Mouse (Mus musculus) midbrain, embryonic 13.5 days (tissue): Measurements from ENCODE around the gene Slc7a6os. TPM values are rescaled to one million over a fixed set of nuclear protein-coding genes. Genes with fewer than 3 reads are reported as not detected.

ENCODE experiments used
- ATAC-seq: fragments of 200-750 bp; cut with Nextera tagmentation; 2 replicates; pipeline ENCODE4 v1.8.0; 2017; ENCODE audit warnings: mild to moderate bottlenecking, moderate TSS enrichment, moderate library complexity
- H3K27ac ChIP-seq: fragments of 300-500 bp; sonication (generic); 2 replicates; pipeline ENCODE4 v1.5.1; 2015; ENCODE audit warnings: inconsistent platforms, mild to moderate bottlenecking, moderate library complexity
- H3K27me3 ChIP-seq: fragments of 300-500 bp; sonication (generic); 2 replicates; pipeline ENCODE4 v1.6.1; 2015; ENCODE audit warnings: mild to moderate bottlenecking, inconsistent platforms
- H3K36me3 ChIP-seq: fragments of 300-500 bp; sonication (generic); 2 replicates; pipeline ENCODE4 v1.6.1; 2015; ENCODE audit warnings: mild to moderate bottlenecking, inconsistent platforms
- H3K4me1 ChIP-seq: fragments of 300-500 bp; sonication (generic); replicated peaks from 2 replicates; pipeline ENCODE4 v1.6.1; 2015; ENCODE audit warnings: inconsistent platforms
- H3K4me2 ChIP-seq: fragments of 300-500 bp; sonication (generic); replicated peaks from 2 replicates; pipeline ENCODE4 v1.6.1; 2015; ENCODE audit warnings: moderate library complexity, mild to moderate bottlenecking, inconsistent platforms
- H3K4me3 ChIP-seq: fragments of 300-500 bp; sonication (generic); replicated peaks from 2 replicates; pipeline ENCODE4 v1.5.1; 2015; ENCODE audit warnings: mild to moderate bottlenecking, inconsistent platforms
- H3K9ac ChIP-seq: fragments of 300-500 bp; sonication (generic); replicated peaks from 2 replicates; pipeline ENCODE4 v1.6.1; 2015; ENCODE audit warnings: mild to moderate bottlenecking, inconsistent platforms
- H3K9me3 ChIP-seq: fragments of 300-500 bp; sonication (generic); 2 replicates; pipeline ENCODE4 v1.6.1; 2016; ENCODE audit warnings: mild to moderate bottlenecking, inconsistent platforms
- WGBS: fragments of 180-500 bp; shearing (Covaris S2); methylation state at CpG from one replicate; pipeline ENCODE4 v1.1.7; 2015; 5-methylcytosine and 5-hydroxymethylcytosine counted together
- polyA plus RNA-seq: library from polyadenylated mRNA; unstranded; fragments of >200 nt; fragmentation: Nextera tagmentation; extraction: Ambion mirVana; gene quantifications from 2 replicates; pipeline ENCODE4 v1.2.1, GENCODE M21; 2015

Slc7a6os gene
- 36.6 and 42.6 TPM in 2 replicates for polyA plus RNA-seq

GRCm38 (mm10) chr8:106210821-106211345 is at the start of gene Slc7a6os, which contains the start of gene Prmt7:
Gene Slc7a6os (minus strand): TSS chr8:106210935.
Gene Prmt7 (plus strand): TSS chr8:106210936.
- peak within 1 kb of the TSS; percentile 86 for H3K4me3 ChIP-seq
- no peaks in the 10 kb centered on the region for H3K9me3 ChIP-seq
- H3K27me3 ChIP-seq: no peaks in the 10 kb centered on the region
- peaks cover 21% of the 10 kb centered on the region for H3K4me1 ChIP-seq
- peak within 1 kb of the TSS; percentile 95 for H3K27ac ChIP-seq
- under 1% methylated on average over 52 of the region's 52 CpGs for WGBS
- peak; percentile 98 for ATAC-seq
- H3K9ac ChIP-seq: peak within 1 kb of the TSS; percentile 95
- peak within 1 kb of the TSS; percentile 89 for H3K4me2 ChIP-seq
- peaks cover 48% of the 10 kb centered on the region for H3K36me3 ChIP-seq

- no peak for ATAC-seq
- Histone ChIP-seq H3K27me3 (no peaks in the 10 kb centered on the region), H3K4me1 (peaks cover 26% of the 10 kb centered on the region), H3K9me3 (no peaks in the 10 kb centered on the region), H3K4me3 (no peak overlapping the region), H3K27ac (no peak overlapping the region), H3K4me2 (no peak overlapping the region), H3K36me3 (peaks cover 87% of the 10 kb centered on the region), H3K9ac (no peak overlapping the region)
- WGBS: 94% methylated on average over 10 of the region's 10 CpGs
Measured at GRCm38 (mm10) chr8:106259579-106260255, 49.0 kb upstream of the Slc7a6os start.

DNA sequence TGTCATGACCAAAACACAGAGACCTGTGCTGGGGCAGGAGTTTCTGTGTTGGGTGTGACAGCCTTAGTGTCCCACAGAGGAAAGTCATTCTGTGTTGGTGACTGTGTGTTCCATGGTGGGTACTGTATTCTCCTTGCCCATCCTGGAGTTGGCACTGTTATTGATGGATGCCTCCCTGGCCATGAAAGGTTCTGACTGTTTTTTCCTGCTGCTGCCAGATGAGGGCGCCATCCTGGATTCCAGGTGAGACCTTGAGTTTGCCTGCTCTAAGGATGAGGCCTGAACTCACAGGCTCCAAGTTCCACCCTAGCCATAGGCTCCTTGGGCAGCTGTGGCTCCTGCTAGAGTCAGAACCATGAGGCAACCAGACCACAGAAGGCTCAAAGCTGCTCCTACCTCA is 47.4 kb upstream of the Slc7a6os start:
- ATAC-seq: no peak
- no peak overlapping the region for H3K4me2 ChIP-seq

GRCm38 (mm10) chr8:106250186-106250585 is 39.5 kb upstream of the Slc7a6os start:
- Histone ChIP-seq H3K9me3 (no peaks in the 10 kb centered on the region), H3K4me3 (no peak overlapping the region), H3K9ac (no peak overlapping the region), H3K27ac (peak overlapping the region; percentile 11; the same call in 1 of the 2 replicates), H3K36me3 (peaks cover 91% of the 10 kb centered on the region), H3K27me3 (no peaks in the 10 kb centered on the region), H3K4me2 (no peak overlapping the region), H3K4me1 (peaks cover 10% of the 10 kb centered on the region)
- 63% methylated on average over 4 of the region's 4 CpGs for WGBS
- no peak for ATAC-seq

More for the DNA sequence above, 47.4 kb upstream of the Slc7a6os start:
- Histone ChIP-seq H3K36me3 (peaks cover 87% of the 10 kb centered on the region), H3K9me3 (no peaks in the 10 kb centered on the region), H3K27ac (no peak overlapping the region), H3K9ac (no peak overlapping the region), H3K4me3 (no peak overlapping the region), H3K27me3 (no peaks in the 10 kb centered on the region), H3K4me1 (peaks cover 17% of the 10 kb centered on the region; the same call in 1 of the 2 replicates)
- WGBS: 27% methylated on average over 1 of the region's 1 CpGs

GRCm38 (mm10) chr8:106237106-106237505 is 26.4 kb upstream of the Slc7a6os start:
- no peaks in the 10 kb centered on the region for H3K4me1 ChIP-seq
- 93% methylated on average over 5 of the region's 5 CpGs for WGBS

GRCm38 (mm10) chr8:106234567-106235261 is 24.0 kb upstream of the Slc7a6os start:
- H3K4me1 ChIP-seq: no peaks in the 10 kb centered on the region
- peaks cover 76% of the 10 kb centered on the region for H3K36me3 ChIP-seq

More at GRCm38 (mm10) chr8:106237106-106237505, 26.4 kb upstream of the Slc7a6os start:
- Histone ChIP-seq H3K27me3 (no peaks in the 10 kb centered on the region), H3K9me3 (no peaks in the 10 kb centered on the region), H3K4me2 (no peak overlapping the region), H3K4me3 (no peak overlapping the region), H3K9ac (no peak overlapping the region), H3K36me3 (peaks cover 77% of the 10 kb centered on the region), H3K27ac (no peak overlapping the region)
- no peak for ATAC-seq

GRCm38 (mm10) chr8:106232751-106233150 is 22.0 kb upstream of the Slc7a6os start:
- H3K4me2 ChIP-seq: no peak overlapping the region
- ATAC-seq: no peak
- H3K36me3 ChIP-seq: peaks cover 81% of the 10 kb centered on the region
- no peaks in the 10 kb centered on the region for H3K9me3 ChIP-seq
- H3K9ac ChIP-seq: no peak overlapping the region
- WGBS: 92% methylated on average over 3 of the region's 3 CpGs
- H3K27ac ChIP-seq: no peak overlapping the region
- H3K27me3 ChIP-seq: no peaks in the 10 kb centered on the region
- H3K4me1 ChIP-seq: no peaks in the 10 kb centered on the region
- no peak overlapping the region for H3K4me3 ChIP-seq

More at GRCm38 (mm10) chr8:106234567-106235261, 24.0 kb upstream of the Slc7a6os start:
- Histone ChIP-seq H3K27ac (no peak overlapping the region), H3K27me3 (no peaks in the 10 kb centered on the region), H3K9me3 (no peaks in the 10 kb centered on the region), H3K4me3 (no peak overlapping the region), H3K9ac (no peak overlapping the region), H3K4me2 (no peak overlapping the region)
- ATAC-seq: no peak
- WGBS: 96% methylated on average over 17 of the region's 17 CpGs

- no peaks in the 10 kb centered on the region for H3K9me3 ChIP-seq
- H3K9ac ChIP-seq: no peak overlapping the region
- ATAC-seq: no peak
- no peak overlapping the region for H3K4me2 ChIP-seq
- H3K4me1 ChIP-seq: no peaks in the 10 kb centered on the region
- H3K27me3 ChIP-seq: no peaks in the 10 kb centered on the region
- no peak overlapping the region for H3K4me3 ChIP-seq
- H3K27ac ChIP-seq: no peak overlapping the region
- peaks cover 73% of the 10 kb centered on the region for H3K36me3 ChIP-seq
- 97% methylated on average over 7 of the region's 7 CpGs for WGBS
Measured at GRCm38 (mm10) chr8:106231536-106231935, 20.8 kb upstream of the Slc7a6os start.

DNA sequence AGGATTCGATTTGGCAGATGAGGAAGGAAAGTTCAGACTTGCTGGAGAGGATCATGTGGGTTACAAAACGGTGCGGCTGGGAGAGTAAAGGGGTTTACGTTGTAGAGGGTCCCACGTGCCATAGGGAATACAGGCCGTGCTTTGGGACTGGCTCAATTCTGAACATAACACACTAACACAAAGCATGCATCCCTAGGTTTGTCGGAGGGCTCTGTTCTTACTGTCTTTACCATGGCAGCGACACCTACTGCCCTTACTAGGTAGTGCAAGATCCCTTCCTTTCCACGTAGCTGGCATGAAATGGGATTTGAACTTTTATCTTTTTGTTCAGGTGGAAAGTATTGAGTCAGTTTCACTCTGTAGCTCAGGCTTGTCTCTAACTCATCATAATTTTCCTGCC is 15.9 kb upstream of the Slc7a6os start:
- no peak for ATAC-seq
- no peak overlapping the region for H3K4me3 ChIP-seq
- 46% methylated on average over 9 of the region's 9 CpGs for WGBS
- no peak overlapping the region for H3K27ac ChIP-seq
- peaks cover 67% of the 10 kb centered on the region for H3K36me3 ChIP-seq
- no peak overlapping the region for H3K4me2 ChIP-seq
- H3K9ac ChIP-seq: no peak overlapping the region
- no peaks in the 10 kb centered on the region for H3K4me1 ChIP-seq
- H3K27me3 ChIP-seq: no peaks in the 10 kb centered on the region
- H3K9me3 ChIP-seq: no peaks in the 10 kb centered on the region

DNA sequence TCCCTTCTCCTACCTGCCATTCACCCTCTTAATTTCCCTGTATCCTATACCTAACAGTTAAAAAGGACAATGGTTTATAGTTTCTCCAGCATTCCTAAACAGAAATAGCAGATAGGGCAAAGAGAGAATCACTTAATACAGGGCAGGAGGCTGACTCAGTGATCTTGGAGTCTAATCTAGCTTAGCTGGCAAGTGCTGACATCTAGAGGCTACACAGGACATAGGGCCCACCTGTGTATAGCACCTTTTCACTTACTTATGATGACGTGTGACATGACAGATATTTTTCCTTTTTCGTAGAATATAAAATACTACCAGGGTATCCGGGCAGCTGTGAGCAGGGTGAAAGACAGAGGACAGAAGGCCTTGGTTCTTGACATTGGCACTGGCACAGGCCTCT is 8.9 kb upstream of the Slc7a6os start:
- no peaks in the 10 kb centered on the region for H3K9me3 ChIP-seq
- no peak overlapping the region for H3K4me3 ChIP-seq
- H3K36me3 ChIP-seq: peaks cover 78% of the 10 kb centered on the region
- H3K9ac ChIP-seq: no peak overlapping the region
- H3K27me3 ChIP-seq: no peaks in the 10 kb centered on the region
- no peak for ATAC-seq
- H3K4me2 ChIP-seq: no peak overlapping the region
- WGBS: 87% methylated on average over 3 of the region's 3 CpGs
- H3K27ac ChIP-seq: no peak overlapping the region
- no peaks in the 10 kb centered on the region for H3K4me1 ChIP-seq

GRCm38 (mm10) chr8:106213959-106214358 is 3.2 kb upstream of the Slc7a6os start:
- peaks cover 52% of the 10 kb centered on the region for H3K36me3 ChIP-seq

GRCm38 (mm10) chr8:106211421-106211820 is 686 bp upstream of the Slc7a6os start:
- H3K27ac ChIP-seq: peak overlapping the region; percentile 95
- H3K4me3 ChIP-seq: peak overlapping the region; percentile 86
- peaks cover 21% of the 10 kb centered on the region for H3K4me1 ChIP-seq
- ATAC-seq: no peak
- H3K4me2 ChIP-seq: peak overlapping the region; percentile 89
- WGBS: 6% methylated on average over 13 of the region's 13 CpGs
- peak overlapping the region; percentile 95 for H3K9ac ChIP-seq
- no peaks in the 10 kb centered on the region for H3K27me3 ChIP-seq
- peaks cover 52% of the 10 kb centered on the region for H3K36me3 ChIP-seq
- H3K9me3 ChIP-seq: no peaks in the 10 kb centered on the region

More at GRCm38 (mm10) chr8:106213959-106214358, 3.2 kb upstream of the Slc7a6os start:
- Histone ChIP-seq H3K4me2 (no peak overlapping the region), H3K9me3 (no peaks in the 10 kb centered on the region), H3K9ac (no peak overlapping the region), H3K4me1 (peaks cover 17% of the 10 kb centered on the region), H3K27me3 (no peaks in the 10 kb centered on the region), H3K27ac (no peak overlapping the region), H3K4me3 (no peak overlapping the region)
- WGBS: 92% methylated on average over 3 of the region's 3 CpGs
- no peak for ATAC-seq
